Mouse (Mus musculus): ENCODE measurements at regions not wholly inside any gene's neighbourhood (a gene's known extent, or its start where the extent isn't known, plus 50 kb on each side); places are given as distances from the start of the nearest gene placed in this dataset.
A peak's percentile ranks its signal among the peaks of the same experiment; 100 is the strongest.

DNA sequence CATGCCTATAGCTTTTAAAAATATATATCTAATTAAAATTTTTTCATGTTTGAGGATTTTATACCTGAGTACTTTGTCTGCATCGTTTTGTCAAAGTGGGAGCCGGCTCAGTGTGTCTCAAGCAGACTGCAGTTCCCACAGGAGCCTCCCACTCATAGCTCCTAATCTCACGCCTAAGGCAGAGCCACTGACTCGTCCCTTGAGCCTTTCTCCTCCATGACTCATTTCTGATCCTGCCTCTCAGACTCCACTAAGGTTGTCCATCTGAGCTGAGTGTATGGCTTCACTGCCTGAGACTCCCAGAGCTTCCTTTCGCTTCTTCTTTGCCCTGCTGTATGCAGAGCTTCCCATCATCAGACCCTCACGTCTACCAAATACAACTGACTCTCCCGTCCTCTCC is 98.8 kb downstream of the Efnb2 start:
- no peak for DNase-seq

DNA sequence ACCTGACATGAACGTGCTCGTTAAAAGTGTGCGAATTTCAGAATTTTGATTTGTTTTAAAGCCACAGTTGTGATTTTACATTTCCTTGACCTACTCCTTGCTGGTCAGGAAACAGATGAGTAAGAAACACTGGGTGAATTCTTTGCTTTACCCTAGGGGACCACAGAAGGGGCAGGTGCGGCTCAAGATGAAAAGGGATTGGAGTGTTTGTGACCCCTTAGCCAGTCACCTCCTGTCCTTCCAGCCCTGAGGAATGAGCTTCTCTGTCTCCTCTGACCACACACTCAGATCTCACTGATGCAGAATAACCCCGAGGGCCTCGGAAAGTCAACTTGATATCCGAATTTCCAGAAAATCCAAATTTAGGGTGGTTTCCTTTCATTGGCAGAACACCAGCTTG is 103.0 kb downstream of the Efnb2 start:
- DNase-seq, result peak; percentile 80

DNA sequence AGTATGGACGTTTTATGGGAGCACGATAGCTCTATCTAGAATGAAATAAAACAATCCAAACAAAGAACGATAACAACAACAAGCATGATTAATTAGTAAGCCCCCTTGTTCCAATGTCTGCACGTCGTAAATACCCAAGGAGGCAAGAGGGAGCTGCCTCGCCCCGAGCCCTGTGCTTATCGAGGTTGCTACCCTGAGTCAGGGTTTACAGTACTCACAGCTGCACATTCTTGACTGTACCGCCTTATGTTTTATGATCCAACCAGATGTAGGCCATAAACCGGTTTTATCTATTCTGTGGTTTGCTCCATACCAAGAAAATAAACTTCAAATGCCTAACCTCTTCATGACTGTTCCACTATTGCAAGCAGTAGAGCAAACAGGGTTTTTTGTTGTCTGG is 104.9 kb downstream of the Efnb2 start:
- DNase-seq, result no peak

DNA sequence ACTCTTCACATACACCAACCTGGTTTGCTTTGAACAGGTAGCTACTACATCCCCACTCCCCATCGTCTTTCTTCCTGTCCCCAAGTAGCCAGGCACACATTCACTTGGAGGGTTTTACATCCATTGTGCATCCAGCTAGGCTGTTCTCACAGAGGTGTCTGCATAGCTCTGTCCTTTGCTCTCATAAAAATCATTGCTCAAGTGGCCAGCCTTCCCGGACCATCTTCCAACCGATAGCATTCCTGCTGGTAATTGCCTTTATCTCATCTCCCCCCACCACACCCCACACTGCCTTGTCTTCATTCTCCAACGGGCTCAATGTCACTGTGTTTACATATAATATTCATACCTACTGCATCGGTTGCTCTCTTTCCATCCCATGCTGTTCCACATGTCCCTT is 106.4 kb downstream of the Efnb2 start:
- DNase-seq, result no peak

DNA sequence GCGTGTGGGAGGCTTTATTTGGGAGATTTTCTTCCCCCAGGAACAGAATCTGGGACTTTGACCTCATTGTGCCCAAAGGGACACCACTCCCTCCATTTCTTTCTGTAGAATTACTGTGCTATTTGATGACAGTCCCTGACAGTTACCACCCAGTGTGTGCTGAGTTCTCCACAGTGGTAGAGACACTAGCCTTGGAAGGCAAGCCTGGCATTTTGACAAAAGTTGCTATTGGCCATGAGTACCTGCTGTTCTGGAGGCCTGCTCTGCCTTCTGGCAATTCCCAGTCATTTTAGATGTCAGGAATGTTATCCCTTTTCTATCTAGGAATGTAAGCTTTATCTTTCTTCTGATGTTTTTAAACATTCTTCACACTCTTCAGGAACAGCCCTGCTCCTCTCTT is 108.3 kb downstream of the Efnb2 start:
- no peak for DNase-seq

DNA sequence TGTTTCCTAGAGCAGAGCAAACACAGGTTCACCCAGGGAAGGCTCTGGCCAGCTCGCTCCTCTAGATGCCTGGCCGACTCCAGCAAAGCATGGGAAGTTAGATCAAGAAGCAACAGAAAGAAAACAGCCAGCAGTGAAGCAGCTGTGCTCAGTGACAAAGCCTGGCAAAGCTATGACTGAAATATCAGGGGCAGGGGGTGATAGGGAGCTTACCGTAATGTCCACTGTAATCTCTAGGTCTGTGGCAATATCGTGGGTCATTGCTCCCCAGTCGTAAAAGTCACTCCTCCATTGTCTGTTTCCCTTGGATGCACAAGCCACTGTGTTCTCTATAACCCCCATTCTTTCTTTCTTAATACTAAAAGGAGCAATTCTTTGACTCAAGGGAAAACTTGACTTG is 124.4 kb downstream of the Efnb2 start:
- no peak for DNase-seq

DNA sequence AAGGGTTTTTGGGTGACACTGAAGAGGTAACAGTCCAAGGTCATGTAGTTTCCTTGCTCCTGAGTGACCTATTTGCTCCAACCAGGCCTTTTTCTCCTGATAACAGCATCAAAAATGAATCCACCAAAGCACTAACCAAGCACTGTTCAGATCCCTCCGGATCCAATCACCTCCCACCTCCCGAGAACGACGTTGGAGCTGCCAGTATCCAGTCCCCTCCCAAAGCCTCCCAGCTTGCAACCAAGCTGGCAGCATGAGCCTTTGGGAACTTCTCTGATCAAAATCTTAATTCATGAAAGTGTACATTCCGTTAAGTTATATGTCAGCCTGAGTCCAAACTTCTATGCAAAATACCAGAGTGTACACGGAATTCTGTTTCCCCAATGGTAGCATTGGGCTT is 126.3 kb downstream of the Efnb2 start:
- no peak for DNase-seq

DNA sequence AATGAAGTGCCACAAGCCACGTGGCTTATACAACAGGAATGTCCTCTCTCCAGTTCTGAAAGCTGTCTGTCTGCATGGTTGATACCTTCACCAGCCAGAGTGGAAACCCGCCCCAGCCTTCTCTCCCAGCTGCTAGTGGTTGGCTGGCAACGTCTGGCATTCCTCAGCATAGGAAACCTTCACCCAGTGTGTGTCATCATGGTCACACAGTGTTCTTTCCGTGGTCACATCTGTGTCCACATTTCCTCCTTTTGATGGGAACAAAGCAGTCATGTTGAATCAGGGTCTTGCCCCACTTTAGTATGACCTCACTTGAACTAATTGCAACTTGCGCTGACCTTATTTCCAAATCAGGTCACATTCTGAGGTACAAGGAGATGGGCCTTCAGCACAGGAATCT is 128.1 kb downstream of the Efnb2 start:
- DNase-seq, result peak; percentile 72

DNA sequence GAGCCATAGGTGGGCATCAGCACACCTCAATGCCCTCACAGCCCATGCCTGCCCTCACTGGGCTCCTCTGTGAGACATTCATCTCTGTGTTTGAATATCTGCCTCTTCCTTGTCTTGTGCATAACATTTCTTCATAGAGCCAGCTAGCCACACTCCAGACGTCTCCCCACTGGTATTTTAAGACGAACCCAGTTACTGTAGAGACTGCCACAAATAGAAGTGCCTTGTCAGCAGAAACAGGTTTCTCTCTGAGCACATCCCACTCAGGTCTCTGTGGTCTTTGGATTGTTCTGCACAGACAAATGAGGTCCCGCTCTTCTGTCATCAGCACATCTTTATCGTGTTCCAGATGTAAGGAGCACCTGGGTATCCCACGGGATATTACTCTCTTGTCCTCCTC is 130.5 kb downstream of the Efnb2 start:
- peak; percentile 25 for DNase-seq

DNA sequence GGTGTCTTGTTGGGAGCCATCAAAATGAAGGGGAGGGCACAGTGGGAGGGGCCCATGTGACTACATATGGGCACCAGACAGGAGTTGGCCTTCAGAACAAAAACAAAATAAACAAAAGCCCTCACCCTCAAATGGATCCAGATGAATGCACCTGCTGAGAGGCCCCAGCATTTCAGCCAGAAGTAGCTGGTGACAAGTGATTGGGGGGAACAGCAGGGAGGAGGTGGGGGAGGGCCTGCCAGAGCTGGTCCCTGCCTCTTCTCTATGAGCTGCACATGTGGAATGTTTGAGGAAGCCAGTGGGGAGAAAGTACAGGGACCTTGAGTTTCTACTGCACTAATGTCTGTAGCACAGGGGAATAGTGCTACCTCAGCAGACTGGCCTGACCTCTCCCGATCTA is 139.5 kb downstream of the Efnb2 start:
- DNase-seq, result peak; percentile 71

DNA sequence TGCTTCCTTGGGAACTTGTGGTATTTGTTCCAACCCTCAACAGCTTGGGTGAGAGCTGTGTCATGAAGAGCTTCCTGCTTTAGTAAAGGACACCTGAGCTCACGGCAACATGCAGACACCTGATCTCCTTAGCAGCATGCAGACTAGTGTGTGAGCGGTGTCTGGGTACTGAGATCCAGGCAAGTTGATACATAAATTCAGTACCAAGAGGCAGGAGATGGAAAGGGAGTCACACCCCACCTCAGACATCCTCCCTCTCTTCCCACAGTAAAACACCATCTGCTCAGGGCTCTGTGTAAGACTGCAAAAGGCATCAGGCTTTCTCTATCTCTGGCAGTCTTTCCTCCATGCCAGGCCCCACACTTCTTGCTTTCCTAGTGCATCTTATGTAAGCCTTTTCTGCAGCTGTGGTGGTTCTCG is 141.3 kb downstream of the Efnb2 start:
- peak; percentile 21 for DNase-seq

DNA sequence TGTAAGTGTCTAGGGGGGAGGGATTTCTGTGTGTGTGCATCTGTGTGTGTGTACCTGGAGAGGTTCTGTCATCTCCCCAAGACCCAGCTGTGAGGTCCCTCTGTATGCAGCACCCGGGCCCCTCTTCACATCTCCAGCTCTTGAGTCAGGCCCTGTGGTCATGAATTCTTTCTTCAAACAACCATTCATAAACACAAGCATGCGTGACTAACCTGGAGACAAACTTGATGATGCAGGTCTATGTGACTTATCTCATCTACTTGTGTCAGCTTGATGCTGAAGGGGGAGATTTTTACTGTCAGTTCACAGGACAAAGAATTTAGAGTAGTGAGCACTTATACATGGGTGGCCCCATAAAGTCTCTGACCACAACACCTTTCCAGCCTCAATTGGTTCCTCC is 143.4 kb downstream of the Efnb2 start:
- peak; percentile 51 for DNase-seq

DNA sequence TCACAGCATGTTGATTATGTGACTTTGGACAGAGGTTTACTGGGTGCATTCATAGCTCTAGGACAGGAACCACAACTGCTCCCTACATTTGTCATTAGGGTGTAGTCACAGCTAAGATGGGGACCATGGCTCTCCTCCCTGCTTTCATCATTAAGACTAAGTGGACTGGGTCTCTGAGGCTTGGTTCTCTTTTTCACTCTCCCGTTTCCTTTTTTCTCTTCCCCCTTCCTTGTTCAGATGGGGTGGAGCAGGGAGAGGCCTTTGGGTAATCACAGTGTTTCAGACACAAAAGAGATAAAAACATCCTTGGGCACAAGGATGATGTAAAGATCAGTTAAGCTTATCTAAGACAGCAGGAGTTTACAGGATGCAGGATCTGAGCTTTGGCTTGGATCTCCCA is 144.8 kb downstream of the Efnb2 start:
- peak; percentile 83 for DNase-seq

DNA sequence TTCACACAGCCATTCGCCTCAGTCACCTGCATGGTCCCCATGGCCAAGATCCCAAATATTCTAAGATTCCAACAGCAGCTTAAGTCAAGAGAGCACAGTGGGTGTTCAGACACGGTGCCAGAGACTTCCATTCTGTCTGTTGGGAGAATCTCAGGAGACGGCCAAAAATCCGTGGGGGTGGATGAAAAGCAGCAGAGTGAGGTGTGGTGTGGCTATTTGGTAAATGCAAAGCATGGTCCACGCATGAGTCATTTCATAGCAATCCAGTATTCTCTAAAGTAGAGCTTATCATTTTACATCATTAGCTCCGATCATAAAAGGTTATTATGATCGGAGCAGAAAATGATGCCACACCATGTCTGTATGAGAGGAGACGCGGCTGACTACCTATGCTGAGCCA is 161.1 kb downstream of the Efnb2 start:
- peak; percentile 51 for DNase-seq

DNA sequence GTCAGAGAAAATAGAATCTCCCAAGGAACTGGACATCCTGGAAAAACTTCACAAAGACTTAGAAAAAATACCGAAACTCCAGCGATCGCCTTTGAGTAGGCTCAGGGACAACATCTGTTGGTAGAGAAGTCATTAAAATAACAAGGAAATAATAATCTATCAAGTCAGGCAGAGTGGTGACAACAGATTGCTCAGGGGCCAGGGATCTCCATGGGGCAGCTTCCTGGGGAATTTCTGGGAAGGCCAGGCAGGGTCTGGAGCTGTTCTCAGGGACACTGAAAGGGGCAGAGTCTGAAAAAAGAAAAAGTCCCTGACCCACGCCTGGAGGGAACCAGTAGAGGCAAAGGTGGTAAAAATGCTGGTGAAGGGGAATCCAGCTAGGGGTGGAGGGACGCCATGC is 162.3 kb downstream of the Efnb2 start:
- DNase-seq, result peak; percentile 75

DNA sequence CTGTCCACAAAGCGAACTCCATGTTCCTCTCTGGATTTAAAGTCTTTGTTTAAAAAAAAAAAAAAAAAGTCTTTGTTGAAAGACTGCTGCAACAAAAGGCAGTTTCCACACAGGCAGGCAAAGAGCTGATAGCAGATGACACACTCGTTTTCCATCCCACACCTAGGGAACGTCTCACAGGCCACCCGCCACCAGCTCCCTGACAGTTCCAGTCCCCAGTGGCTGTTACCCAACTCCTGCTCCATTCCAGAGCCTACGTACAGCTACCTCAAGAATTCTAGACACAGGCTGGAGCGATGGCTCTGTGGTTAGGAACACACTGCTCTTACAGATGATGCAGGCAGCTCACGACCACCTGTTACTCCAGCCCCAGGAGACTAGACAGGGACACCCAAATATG is 165.6 kb downstream of the Efnb2 start:
- peak; percentile 30 for DNase-seq

DNA sequence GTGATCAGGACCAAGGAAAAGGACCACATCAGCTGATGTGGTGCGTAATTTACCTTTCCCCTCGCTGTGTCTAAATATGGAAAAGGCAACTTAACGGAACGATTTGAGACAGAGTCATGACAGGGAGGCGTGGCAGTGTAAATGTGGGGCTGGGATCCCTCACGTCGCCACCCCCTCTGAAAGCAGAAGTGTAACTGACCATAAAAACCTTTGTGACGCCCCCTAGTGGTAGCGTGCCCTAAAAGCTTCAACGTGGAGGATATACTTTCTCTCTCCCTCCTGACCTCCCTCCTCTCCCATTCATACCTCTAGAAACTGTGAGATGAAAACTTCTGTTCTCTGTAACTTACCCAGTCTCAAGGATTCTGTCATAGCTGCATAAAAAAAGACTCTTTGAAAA is 166.8 kb downstream of the Efnb2 start:
- peak; percentile 63 for DNase-seq

DNA sequence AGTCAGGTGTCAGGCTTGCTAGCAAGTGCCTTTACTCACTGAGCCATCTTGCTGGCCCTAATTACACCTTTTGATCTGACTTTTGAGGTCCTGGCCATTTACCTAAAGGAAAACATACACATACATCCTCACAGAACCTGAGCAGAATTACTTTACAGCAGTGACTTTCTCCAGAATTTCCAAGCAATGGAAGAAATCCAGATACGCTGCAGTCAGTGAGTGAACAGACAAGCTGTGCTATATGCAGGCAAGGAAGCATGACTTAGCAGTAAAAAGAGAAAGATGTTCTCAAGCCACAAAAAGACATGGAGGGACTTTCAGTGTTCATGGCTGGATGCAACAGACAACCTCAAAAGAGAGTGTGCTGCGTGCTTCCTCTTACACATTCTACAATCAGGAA is 169.1 kb downstream of the Efnb2 start:
- DNase-seq, result peak; percentile 57

DNA sequence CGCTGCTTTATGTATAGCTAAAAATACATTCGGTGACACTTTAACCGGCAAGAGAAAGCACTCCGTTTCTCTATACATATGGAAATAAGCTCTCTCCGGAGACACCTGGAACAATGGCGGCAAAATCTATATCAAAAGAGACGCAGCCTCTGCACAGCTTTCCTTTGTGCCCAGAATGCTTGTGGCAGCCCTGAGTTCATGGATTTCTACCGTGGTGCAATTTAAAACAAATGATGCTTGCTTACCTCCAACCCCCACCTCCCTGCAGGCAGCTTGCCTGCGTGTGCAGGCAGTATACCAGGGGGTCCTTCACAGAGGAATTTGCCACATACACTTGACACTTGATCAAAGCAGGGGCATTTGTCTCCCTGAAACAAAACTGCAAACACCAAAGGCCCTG is 171.3 kb downstream of the Efnb2 start:
- DNase-seq, result peak; percentile 74

DNA sequence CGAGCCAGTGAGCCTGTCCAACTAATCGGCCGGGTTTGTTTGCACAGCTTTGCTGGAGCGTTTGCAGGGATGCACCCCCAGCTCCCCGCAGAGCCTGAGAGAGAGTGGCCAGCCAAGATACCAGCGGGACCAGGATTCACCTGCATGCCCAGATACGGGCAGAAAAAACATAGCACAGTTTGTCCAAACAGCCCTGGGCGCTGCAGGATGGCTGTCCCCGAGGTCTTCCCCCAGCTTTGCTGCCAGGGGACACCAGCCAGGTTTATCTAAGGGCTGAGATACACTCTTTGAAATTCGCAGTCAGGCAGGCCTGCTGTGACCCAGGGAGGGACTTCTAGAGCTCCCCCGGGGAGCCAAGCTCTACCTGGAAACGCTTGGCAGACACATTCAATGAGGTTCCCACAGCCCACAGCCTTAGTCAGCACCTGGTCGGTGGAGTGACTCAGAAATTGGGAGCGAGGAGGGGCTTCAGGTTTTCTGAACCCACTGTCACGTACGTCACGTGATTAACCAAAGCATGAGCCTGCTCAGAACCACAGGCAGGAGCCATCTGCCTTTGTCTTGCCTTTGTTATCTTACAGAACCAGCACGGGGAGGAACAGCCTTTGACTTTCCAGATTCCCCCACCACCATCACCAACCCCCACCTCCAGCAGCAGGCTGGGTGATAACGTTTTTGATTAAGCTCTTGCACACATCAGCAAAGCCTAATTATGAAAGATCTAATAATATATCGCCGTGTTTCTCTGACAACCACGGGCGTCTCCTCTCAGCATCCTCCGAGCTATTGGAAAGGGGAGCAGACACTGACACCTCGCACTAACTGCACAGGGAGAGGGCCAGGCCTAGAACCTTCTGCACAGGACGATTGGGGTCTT is 172.1 kb downstream of the Efnb2 start:
- DNase-seq, result peak; percentile 98

DNA sequence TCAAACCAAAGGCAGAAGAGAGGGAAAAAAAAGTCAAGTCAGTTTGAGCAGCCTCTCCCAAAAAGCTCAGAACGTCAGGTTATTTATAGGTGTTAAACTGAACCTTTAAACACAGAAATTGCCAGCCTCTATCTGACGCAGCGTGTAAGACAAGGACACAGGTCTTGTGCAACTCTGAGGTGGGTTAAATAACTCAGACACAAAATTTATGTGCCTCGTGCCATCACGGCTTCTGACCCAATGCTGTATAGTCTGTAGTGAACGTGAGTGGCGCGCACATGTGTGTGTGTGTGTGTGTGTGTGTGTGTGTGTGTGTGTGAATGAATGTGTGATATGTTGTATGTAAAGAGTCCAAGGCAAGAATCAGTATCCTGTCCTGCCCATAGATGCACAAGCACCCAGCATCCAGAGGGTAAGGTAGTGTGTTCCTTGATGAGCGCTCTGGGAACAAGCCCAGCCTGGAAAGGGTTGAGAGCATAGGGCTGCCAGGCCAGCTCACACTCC is 172.8 kb downstream of the Efnb2 start:
- no peak for DNase-seq

DNA sequence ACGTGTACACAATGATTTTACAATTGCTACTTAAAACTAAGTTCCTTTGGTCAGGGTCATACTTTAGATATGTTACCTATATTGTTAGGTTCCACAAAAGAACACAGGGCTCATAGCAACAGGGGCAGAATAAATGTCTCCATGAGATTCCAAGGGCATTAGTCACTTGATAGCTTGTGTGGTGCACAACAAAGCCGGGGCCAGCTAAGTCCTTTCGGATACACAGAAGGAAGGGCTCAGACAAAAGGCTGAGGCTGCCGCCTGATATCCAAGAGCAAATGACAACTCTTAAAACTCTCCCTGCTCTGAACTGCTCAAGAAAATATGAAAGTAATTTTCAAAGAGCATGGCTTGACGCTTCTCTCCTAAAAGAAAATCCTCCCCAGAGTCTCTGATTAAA is 173.3 kb downstream of the Efnb2 start:
- peak; percentile 81 for DNase-seq

DNA sequence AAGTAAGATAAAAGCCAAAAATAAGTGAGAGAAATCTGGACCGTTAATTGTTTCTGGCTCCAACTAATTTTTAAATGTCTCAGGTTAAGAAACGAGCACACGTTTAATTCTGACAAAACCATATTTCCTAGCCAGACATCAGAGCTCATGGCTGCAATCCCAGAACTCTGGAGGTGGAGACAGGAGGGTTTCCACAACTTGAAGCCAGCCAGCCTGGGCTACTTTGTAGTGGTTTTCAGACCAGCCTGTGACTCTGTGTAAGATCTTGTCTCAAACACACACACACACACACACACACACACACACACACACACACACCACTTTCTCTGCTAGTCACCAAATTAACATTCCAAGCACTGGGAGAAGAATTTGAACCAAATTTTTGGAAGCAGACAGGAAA is 174.2 kb downstream of the Efnb2 start:
- DNase-seq, result peak; percentile 79

DNA sequence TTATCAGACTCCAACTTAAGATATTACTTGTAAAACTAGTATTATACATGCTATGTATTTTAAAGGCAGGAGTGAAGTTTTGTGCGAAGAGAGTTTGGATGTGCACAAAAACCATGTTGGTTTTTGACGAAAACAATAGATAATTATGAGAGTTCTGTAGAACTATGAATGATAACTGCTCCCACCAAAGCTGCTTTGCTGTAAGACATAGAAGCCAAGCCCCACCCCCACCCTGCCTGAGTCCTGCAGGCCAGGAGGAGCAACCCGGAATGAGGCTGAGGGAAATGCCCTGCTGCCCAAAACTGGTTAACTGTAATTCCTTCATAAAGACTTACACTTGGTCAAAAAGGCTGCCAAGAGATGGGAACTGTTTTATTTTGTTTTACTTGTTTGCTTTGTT is 175.8 kb downstream of the Efnb2 start:
- DNase-seq, result no peak

DNA sequence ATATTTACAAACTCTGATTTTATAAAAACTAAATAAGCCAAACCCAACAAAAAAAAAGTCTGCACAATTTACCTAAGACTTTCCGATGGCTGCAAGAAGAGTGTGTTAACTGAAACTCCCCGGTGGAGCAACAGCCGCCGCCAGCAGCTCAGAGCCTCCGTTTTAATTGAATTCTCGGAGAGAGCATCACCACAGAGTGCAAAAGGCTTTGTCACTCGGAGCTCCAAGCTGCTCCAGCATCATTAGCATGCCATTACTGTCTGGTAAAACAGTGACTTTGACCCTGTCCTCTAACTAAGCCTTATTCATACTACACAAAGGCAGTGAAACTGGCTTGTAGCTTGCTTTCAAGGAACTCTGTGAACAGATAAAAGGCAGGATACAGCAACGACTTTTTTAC is 176.5 kb downstream of the Efnb2 start:
- no peak for DNase-seq

Measured in heart, adult 11 months (tissue).